Mouse (Mus musculus): ENCODE measurements around the gene Sh3pxd2a. TPM values are rescaled to one million over a fixed set of nuclear protein-coding genes. Genes with fewer than 3 reads are reported as not detected.
A peak's percentile ranks its signal among the peaks of the same experiment; 100 is the strongest.

Sh3pxd2a gene
- polyA plus RNA-seq, 1 experiment from 2014 or later: 0.82 TPM

DNA sequence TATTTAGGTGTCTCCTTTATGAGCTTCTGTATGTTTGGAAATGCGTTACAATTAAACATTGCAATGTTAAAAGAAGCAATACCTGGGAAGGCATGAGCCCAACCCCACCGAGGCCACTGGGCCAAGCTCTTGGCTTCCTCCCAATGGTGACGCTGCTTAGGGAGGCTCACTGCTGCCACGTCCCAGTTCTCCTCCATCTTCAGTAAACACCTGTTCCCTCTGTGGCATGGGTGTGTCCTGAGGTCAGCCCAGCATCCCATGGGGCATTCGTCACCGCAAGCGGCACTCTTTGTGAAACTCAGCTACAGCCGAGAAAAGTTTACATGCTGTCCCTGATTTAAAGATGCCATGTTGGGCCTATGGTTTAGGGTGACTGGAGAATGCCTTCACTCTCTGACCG is 23.4 kb upstream of the Sh3pxd2a start:
- ATAC-seq: no peak
- peaks cover 3% of the 10 kb centered on the region for H3K9me3 ChIP-seq (ENCODE audit: low read length)
- H3K27ac ChIP-seq (ENCODE audit: low read depth): no peak overlapping the region
- H3K36me3 ChIP-seq (replicated peaks; ENCODE audit: insufficient read depth, low read length): no peaks in the 10 kb centered on the region
- no peaks in the 10 kb centered on the region for H3K27me3 ChIP-seq (ENCODE audit: insufficient read depth, low read length)
- no peaks in the 10 kb centered on the region for H3K4me1 ChIP-seq (ENCODE audit: insufficient read depth)
- no peak overlapping the region for H3K9ac ChIP-seq (replicated peaks)
- no peak for TF ChIP-seq CTCF (IDR thresholded peaks at IDR 0.05; ENCODE audit: low read depth)
- TF ChIP-seq EP300 (IDR thresholded peaks at IDR 0.05; ENCODE audit: low read depth): no peak
- H3K4me2 ChIP-seq (ENCODE audit: low read depth, low read length): no peak overlapping the region
- H3K4me3 ChIP-seq (ENCODE audit: low read depth, low read length): no peak overlapping the region
- DNase-seq: no peak
- 87% methylated on average over 9 of the region's 9 CpGs for WGBS (ENCODE audit: insufficient replicate concordance)

GRCm38 (mm10) chr19:47485997-47486566 is 21.9 kb upstream of the Sh3pxd2a start:
- no peak for ATAC-seq
- TF ChIP-seq CTCF (IDR thresholded peaks at IDR 0.05; ENCODE audit: low read depth): no peak
- no peak for TF ChIP-seq EP300 (IDR thresholded peaks at IDR 0.05; ENCODE audit: low read depth)
- Histone ChIP-seq H3K4me1 (ENCODE audit: insufficient read depth) (no peaks in the 10 kb centered on the region), H3K4me3 (ENCODE audit: low read depth, low read length) (no peak overlapping the region), H3K27ac (ENCODE audit: low read depth) (no peak overlapping the region), H3K9ac (replicated peaks) (no peak overlapping the region), H3K27me3 (ENCODE audit: insufficient read depth, low read length) (no peaks in the 10 kb centered on the region), H3K9me3 (ENCODE audit: low read length) (peaks cover 11% of the 10 kb centered on the region), H3K36me3 (replicated peaks; ENCODE audit: insufficient read depth, low read length) (no peaks in the 10 kb centered on the region), H3K4me2 (ENCODE audit: low read depth, low read length) (no peak overlapping the region)
- DNase-seq: no peak
- WGBS (ENCODE audit: insufficient replicate concordance): 27% methylated on average over 9 of the region's 9 CpGs

DNA sequence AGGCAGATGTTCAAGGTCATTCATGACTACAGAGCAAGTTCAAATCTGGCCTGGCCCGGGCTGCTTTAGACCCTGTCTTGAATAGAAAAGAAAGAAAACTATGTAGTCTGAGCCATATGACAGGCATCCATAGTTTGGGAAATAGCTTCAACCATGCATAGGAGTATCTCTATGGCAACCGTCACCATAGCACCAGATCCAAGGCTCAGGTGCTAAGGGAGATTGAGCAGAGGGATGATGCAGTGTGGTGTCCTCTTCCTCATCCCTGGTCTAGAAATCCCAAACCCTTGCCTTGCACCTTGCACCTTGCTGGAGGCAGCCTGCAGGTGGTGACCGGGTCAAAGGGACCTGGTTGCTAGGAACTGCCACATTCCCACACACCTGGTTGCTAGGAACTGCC is 19.9 kb upstream of the Sh3pxd2a start:
- TF ChIP-seq CTCF (IDR thresholded peaks at IDR 0.05; ENCODE audit: low read depth) (no peak), EP300 (IDR thresholded peaks at IDR 0.05; ENCODE audit: low read depth) (no peak)
- H3K27ac ChIP-seq (ENCODE audit: low read depth): no peak overlapping the region

GRCm38 (mm10) chr19:47483346-47483745 is 19.1 kb upstream of the Sh3pxd2a start:
- no peak for DNase-seq
- Histone ChIP-seq H3K4me2 (ENCODE audit: low read depth, low read length) (no peak overlapping the region), H3K27me3 (ENCODE audit: insufficient read depth, low read length) (no peaks in the 10 kb centered on the region), H3K36me3 (replicated peaks; ENCODE audit: insufficient read depth, low read length) (no peaks in the 10 kb centered on the region), H3K9me3 (ENCODE audit: low read length) (peaks cover 8% of the 10 kb centered on the region), H3K4me1 (ENCODE audit: insufficient read depth) (no peaks in the 10 kb centered on the region), H3K27ac (ENCODE audit: low read depth) (no peak overlapping the region), H3K9ac (replicated peaks) (no peak overlapping the region), H3K4me3 (ENCODE audit: low read depth, low read length) (no peak overlapping the region)
- ATAC-seq: no peak
- 56% methylated on average over 3 of the region's 3 CpGs for WGBS (ENCODE audit: insufficient replicate concordance)
- TF ChIP-seq EP300 (IDR thresholded peaks at IDR 0.05; ENCODE audit: low read depth) (no peak), CTCF (IDR thresholded peaks at IDR 0.05; ENCODE audit: low read depth) (no peak)

More for the DNA sequence above, 19.9 kb upstream of the Sh3pxd2a start:
- Histone ChIP-seq H3K4me3 (ENCODE audit: low read depth, low read length) (no peak overlapping the region), H3K9ac (replicated peaks) (no peak overlapping the region), H3K9me3 (ENCODE audit: low read length) (peaks cover 9% of the 10 kb centered on the region), H3K36me3 (replicated peaks; ENCODE audit: insufficient read depth, low read length) (no peaks in the 10 kb centered on the region), H3K27me3 (ENCODE audit: insufficient read depth, low read length) (no peaks in the 10 kb centered on the region), H3K4me1 (ENCODE audit: insufficient read depth) (no peaks in the 10 kb centered on the region), H3K4me2 (ENCODE audit: low read depth, low read length) (no peak overlapping the region)
- ATAC-seq (no peak), DNase-seq (no peak)
- WGBS (ENCODE audit: insufficient replicate concordance): 71% methylated on average over 3 of the region's 3 CpGs

DNA sequence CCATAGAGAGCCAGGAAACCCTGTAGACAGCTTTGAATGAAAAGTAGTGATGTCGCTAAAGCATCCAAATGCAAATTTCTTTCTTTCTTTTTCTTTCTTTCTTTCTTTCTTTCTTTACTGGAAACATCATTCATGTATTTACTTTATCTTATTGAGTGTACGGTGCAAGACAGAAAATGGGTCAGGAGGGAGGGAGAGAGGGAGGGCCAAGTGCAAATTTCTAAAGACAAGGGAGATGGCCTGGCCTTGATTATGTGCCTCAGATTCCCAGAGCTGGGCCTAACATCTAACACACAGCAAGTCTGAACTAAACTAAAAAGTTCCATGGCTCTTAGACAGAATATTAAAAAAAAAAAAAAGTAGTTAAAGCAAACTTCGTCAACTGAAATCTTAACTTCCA is 9.3 kb upstream of the Sh3pxd2a start:
- no peak overlapping the region for H3K9ac ChIP-seq (replicated peaks)
- no peak overlapping the region for H3K4me3 ChIP-seq (ENCODE audit: low read depth, low read length)
- no peak for DNase-seq
- no peak overlapping the region for H3K4me2 ChIP-seq (ENCODE audit: low read depth, low read length)
- H3K27me3 ChIP-seq (ENCODE audit: insufficient read depth, low read length): no peaks in the 10 kb centered on the region
- 83% methylated on average over 3 of the region's 3 CpGs for WGBS (ENCODE audit: insufficient replicate concordance)
- no peak for ATAC-seq
- 0 out of 2 replicates have a peak, but pooled peaks cover 3% of the 10 kb centered on the region for H3K4me1 ChIP-seq (ENCODE audit: insufficient read depth)
- no peak for TF ChIP-seq CTCF (IDR thresholded peaks at IDR 0.05; ENCODE audit: low read depth)
- TF ChIP-seq EP300 (IDR thresholded peaks at IDR 0.05; ENCODE audit: low read depth): no peak
- H3K27ac ChIP-seq (ENCODE audit: low read depth): no peak overlapping the region
- H3K9me3 ChIP-seq (ENCODE audit: low read length): no peaks in the 10 kb centered on the region
- no peaks in the 10 kb centered on the region for H3K36me3 ChIP-seq (replicated peaks; ENCODE audit: insufficient read depth, low read length)

DNA sequence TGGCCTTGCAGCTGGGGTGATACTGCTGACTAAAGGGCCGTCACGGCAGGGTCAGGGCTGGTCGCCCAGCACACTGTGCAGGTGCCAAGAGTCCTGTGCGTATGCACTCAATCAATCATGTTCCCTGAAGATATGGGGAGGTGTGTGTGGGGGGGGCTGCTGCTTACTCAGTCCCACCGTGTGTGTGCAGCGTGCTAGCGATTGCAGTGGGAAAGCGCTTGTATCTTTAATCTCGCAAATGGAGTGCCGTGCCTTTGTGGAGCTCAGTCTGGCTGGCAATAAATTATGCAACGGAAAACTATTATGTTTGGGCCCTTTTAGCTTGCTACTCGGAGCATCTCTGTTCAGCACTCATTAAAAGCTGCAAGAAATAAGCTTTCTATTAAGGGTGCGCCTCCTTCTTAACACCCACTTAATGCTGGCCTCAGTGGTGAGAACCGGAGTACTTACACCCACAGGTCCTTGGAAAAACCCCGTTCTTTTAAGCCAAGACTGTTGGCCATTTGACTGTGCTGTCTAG is 8.7 kb upstream of the Sh3pxd2a start:
- Histone ChIP-seq H3K9ac (replicated peaks) (no peak overlapping the region), H3K36me3 (replicated peaks; ENCODE audit: insufficient read depth, low read length) (no peaks in the 10 kb centered on the region), H3K4me1 (ENCODE audit: insufficient read depth) (0 out of 2 replicates have a peak, but pooled peaks cover 3% of the 10 kb centered on the region), H3K27ac (ENCODE audit: low read depth) (no peak overlapping the region), H3K27me3 (ENCODE audit: insufficient read depth, low read length) (no peaks in the 10 kb centered on the region), H3K9me3 (ENCODE audit: low read length) (no peaks in the 10 kb centered on the region), H3K4me2 (ENCODE audit: low read depth, low read length) (no peak overlapping the region), H3K4me3 (ENCODE audit: low read depth, low read length) (no peak overlapping the region)
- no peak for TF ChIP-seq EP300 (IDR thresholded peaks at IDR 0.05; ENCODE audit: low read depth)
- no peak for TF ChIP-seq CTCF (IDR thresholded peaks at IDR 0.05; ENCODE audit: low read depth)
- peak; percentile 45; the same call in 1 of the 2 replicates for ATAC-seq
- no peak for DNase-seq
- 58% methylated on average over 15 of the region's 15 CpGs for WGBS (ENCODE audit: insufficient replicate concordance)

Measured in liver, postnatal 0 days (tissue).